Mouse (Mus musculus) embryonic fibroblast, embryonic 13.5 days (primary cell): ENCODE results near the gene Ranbp3.
"Not testable (repeated sequence)": the region's sequence is repeated elsewhere in the genome, so short reads cannot be mapped to it uniquely, and the experiment has no call there.

ENCODE experiments used
- CTCF ChIP-seq: IDR thresholded peaks from 2 replicates; pipeline ENCODE4 v1.5.1; 2011; ENCODE audit warnings: mild to moderate bottlenecking, control low read depth, low read length, moderate library complexity, borderline replicate concordance; ENCODE audit not compliant: insufficient read depth
- POLR2A ChIP-seq: IDR thresholded peaks from 2 replicates; pipeline ENCODE4 v1.6.1; 2011; ENCODE audit warnings: low read depth, mild to moderate bottlenecking, control low read depth, low read length, moderate library complexity

- not testable (repeated sequence) for TF ChIP-seq POLR2A, CTCF
These were observed 43.0 kb upstream of the Ranbp3 start for GRCm38 (mm10) chr17:56629800-56630781.
